Mouse (Mus musculus): ENCODE measurements around the gene Ap3d1.

- TF ChIP-seq POLR2A (IDR thresholded peaks at IDR 0.05; ENCODE audit: borderline replicate concordance, low read depth, low read length) (no peak), CTCF (IDR thresholded peaks at IDR 0.05; ENCODE audit: low read depth, low read length) (no peak)
Observed at GRCm38 (mm10) chr10:80776358-80776869, 34.4 kb upstream of the Ap3d1 start.

Measured in bone marrow macrophage, adult 2 months (primary cell).